Mouse (Mus musculus) midbrain, embryonic 15.5 days (tissue): ENCODE measurements at regions not wholly inside any gene's neighbourhood (a gene's known extent, or its start where the extent isn't known, plus 50 kb on each side); places are given as distances from the start of the nearest gene placed in this dataset.

Experiments
- ATAC-seq: fragments of 200-750 bp; cut with Nextera tagmentation; replicated peaks from 2 replicates; pipeline ENCODE4 v1.8.0; 2017; ENCODE audit warnings: moderate TSS enrichment
- H3K27ac ChIP-seq: fragments of 300-500 bp; sonication (generic); 2 replicates; pipeline ENCODE4 v1.5.1; 2015; ENCODE audit warnings: mild to moderate bottlenecking, inconsistent platforms
- H3K27me3 ChIP-seq: fragments of 300-500 bp; sonication (generic); replicated peaks from 2 replicates; pipeline ENCODE4 v1.6.1; 2015; ENCODE audit warnings: inconsistent platforms
- H3K36me3 ChIP-seq: fragments of 300-500 bp; sonication (generic); replicated peaks from 2 replicates; pipeline ENCODE4 v1.6.1; 2015; ENCODE audit warnings: inconsistent platforms
- H3K4me1 ChIP-seq: fragments of 300-500 bp; sonication (generic); 2 replicates; pipeline ENCODE4 v1.6.1; 2015; ENCODE audit warnings: inconsistent platforms
- H3K4me2 ChIP-seq: fragments of 300-500 bp; sonication (generic); 2 replicates; pipeline ENCODE4 v1.6.1; 2015; ENCODE audit warnings: inconsistent platforms, mild to moderate bottlenecking, moderate library complexity
- H3K4me3 ChIP-seq: fragments of 300-500 bp; sonication (generic); 2 replicates; pipeline ENCODE4 v1.5.1; 2015; ENCODE audit warnings: mild to moderate bottlenecking, inconsistent platforms
- H3K9ac ChIP-seq: fragments of 300-500 bp; sonication (generic); 2 replicates; pipeline ENCODE4 v1.6.1; 2015; ENCODE audit warnings: mild to moderate bottlenecking, inconsistent platforms
- H3K9me3 ChIP-seq: fragments of 300-500 bp; sonication (generic); 2 replicates; pipeline ENCODE4 v1.6.1; 2016; ENCODE audit warnings: inconsistent platforms
- WGBS: fragments of 180-500 bp; shearing (Covaris S2); methylation state at CpG from one replicate; pipeline ENCODE4 v1.1.7; 2015; ENCODE audit warnings: mixed read lengths; 5-methylcytosine and 5-hydroxymethylcytosine counted together

DNA sequence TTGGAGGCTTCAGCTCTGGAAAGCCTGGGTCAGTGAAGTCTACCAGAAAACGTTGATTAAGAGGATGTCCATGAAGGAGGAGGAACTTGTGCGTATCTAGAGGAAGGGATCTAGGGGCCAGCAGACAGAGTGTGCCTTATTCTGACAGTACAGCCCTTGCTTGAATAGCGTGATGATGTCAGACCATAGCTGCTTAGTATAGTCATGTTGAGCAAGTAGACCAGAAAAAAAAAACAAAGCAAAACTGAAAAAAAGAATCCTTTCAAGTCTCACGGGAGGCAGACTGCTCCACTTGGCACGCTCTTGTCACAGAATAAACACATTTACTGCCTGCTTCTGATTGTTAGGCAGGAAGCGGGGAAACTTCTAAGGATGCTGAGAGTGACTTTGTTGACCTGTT is 290.7 kb downstream of the Rngtt start:
- Histone ChIP-seq H3K4me2 (no peak overlapping the region), H3K9ac (no peak overlapping the region), H3K36me3 (no peaks in the 10 kb centered on the region), H3K4me1 (peaks cover 10% of the 10 kb centered on the region), H3K27ac (no peak overlapping the region), H3K27me3 (peaks cover 4% of the 10 kb centered on the region; the same call in 1 of the 2 replicates), H3K9me3 (no peaks in the 10 kb centered on the region), H3K4me3 (no peak overlapping the region)
- no peak for ATAC-seq
- 49% methylated on average over 6 of the region's 6 CpGs for WGBS

DNA sequence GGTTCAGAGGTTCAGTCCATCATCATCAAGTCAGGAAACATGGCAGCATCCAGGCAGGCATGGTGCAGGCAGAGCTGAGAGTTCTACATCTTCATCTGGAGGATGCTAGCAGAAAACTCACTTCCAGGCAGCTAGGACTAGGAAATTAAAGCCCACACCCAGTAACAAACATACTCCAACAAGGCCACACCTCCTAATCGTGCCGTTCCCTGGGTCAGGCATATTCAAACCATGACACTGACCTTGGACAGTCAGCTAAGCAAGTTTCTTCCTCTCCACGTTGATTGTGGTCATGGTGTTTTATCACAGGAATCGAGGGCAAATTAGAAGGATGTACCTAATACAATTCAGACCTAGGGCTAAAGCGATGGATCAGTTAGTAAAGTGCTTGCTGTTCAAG is 294.5 kb downstream of the Rngtt start:
- Histone ChIP-seq H3K9ac (no peak overlapping the region), H3K4me1 (peaks cover 10% of the 10 kb centered on the region), H3K36me3 (no peaks in the 10 kb centered on the region), H3K27me3 (no peaks in the 10 kb centered on the region), H3K9me3 (no peaks in the 10 kb centered on the region), H3K4me2 (no peak overlapping the region), H3K4me3 (no peak overlapping the region), H3K27ac (no peak overlapping the region)
- ATAC-seq: no peak
- 90% methylated on average over 5 of the region's 5 CpGs for WGBS

DNA sequence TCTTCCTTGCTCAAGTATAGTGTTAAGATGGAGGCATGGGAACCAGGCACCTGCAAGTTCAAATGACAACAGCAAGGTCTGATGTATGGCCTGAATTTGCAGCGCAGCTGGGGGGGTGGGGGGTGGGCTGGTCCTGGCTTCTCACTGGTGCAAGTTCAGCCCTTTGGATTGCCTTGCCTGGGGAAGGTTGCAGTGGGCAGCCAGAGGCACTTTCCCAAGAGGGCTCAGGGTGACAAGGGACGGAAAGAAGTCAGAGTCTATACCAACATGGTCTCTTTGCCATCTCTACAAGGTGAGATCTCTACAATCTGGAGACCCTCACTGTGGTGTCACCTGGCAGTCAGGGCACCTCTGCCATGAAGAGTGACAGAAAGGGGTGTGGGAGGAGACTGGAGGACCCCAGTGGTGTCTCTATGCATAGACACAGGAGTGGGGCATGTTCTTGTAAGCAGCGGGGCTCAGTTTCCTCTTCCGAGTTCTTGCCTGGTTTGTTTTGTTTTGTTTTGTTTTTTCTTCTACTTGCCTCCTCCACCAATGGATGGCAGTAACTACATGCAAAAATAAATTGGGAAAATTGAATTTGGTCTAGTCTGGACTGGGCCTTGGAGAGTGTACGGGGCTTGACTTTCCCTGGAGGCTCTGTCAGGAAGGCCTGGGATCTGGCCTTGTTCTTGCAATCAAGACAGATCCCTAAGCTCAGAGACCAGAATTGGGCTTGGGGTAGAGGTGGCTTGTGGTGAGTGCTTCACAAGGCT is 284.4 kb upstream of the Cnr1 start:
- Histone ChIP-seq H3K36me3 (no peaks in the 10 kb centered on the region), H3K9ac (no peak overlapping the region), H3K4me1 (0 out of 2 replicates have a peak, but pooled peaks cover 8% of the 10 kb centered on the region), H3K27ac (no peak overlapping the region; the same call in 1 of the 2 replicates), H3K27me3 (no peaks in the 10 kb centered on the region), H3K4me3 (no peak overlapping the region), H3K9me3 (no peaks in the 10 kb centered on the region), H3K4me2 (no peak overlapping the region)
- ATAC-seq: 0 out of 2 replicates have a peak, but pooled peaks have one; percentile 29
- WGBS: 86% methylated on average over 5 of the region's 5 CpGs

DNA sequence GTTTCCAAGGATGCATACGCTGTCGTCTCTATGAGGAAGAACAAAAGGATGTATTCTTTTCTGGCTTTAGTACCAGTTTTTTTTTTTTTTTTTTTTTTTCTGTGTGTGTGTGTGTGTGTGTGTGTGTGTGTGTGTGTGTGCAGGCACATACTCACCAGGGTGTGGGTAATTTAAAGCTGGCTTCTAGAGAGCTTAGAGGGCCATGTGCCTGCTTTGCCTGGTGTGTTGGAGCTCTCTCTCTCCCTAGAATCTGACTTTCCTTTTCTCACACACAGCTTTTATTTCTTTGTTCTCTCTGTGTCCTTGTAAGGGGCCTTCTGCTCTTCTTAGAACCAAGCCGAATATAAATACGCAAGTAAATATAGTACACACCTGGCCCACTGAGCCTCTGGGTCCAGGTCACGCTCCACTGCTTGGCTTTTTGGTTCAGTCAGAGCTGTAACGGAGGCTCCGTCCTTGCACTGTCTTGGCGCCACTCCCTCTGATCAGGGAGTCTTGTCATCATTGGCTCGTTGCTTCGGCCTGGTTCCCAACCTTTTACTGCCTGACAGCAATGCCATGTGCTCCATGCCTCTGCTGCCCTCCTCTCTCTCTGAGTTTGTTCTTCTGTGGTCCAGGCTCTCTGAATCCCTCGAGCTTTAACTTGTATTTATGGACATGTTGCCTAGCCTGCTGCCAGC is 283.7 kb upstream of the Cnr1 start:
- Histone ChIP-seq H3K9ac (no peak overlapping the region), H3K4me1 (0 out of 2 replicates have a peak, but pooled peaks cover 8% of the 10 kb centered on the region), H3K27me3 (no peaks in the 10 kb centered on the region), H3K4me3 (no peak overlapping the region), H3K36me3 (no peaks in the 10 kb centered on the region), H3K27ac (peak overlapping the region; percentile 45; the same call in 1 of the 2 replicates), H3K4me2 (no peak overlapping the region), H3K9me3 (no peaks in the 10 kb centered on the region)
- ATAC-seq: peak; percentile 70
- 56% methylated on average over 11 of the region's 11 CpGs for WGBS

DNA sequence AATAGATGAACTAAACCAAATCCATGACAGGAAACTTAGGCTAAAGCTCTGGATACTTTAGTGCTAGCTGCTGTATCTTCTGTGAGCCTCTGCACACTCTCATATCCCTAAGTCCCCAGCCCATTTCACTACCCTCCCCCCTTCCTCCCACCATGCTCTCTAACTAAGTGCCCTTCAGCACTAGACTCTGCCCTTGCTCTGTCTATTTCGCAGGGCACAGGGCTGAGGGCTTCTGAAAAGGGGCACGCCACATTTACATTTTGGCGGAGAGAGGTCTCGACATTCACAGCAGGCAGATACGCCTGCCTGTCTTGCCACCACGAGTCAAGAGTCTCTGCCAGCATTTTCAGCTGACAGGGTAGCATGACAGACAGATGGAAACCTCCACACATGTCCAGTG is 282.5 kb upstream of the Cnr1 start:
- Histone ChIP-seq H3K4me1 (0 out of 2 replicates have a peak, but pooled peaks cover 8% of the 10 kb centered on the region), H3K9me3 (no peaks in the 10 kb centered on the region), H3K36me3 (no peaks in the 10 kb centered on the region), H3K4me2 (no peak overlapping the region), H3K9ac (no peak overlapping the region), H3K27me3 (no peaks in the 10 kb centered on the region), H3K27ac (no peak overlapping the region), H3K4me3 (no peak overlapping the region)
- 35% methylated on average over 6 of the region's 6 CpGs for WGBS
- 0 out of 2 replicates have a peak, but pooled peaks have one; percentile 31 for ATAC-seq

DNA sequence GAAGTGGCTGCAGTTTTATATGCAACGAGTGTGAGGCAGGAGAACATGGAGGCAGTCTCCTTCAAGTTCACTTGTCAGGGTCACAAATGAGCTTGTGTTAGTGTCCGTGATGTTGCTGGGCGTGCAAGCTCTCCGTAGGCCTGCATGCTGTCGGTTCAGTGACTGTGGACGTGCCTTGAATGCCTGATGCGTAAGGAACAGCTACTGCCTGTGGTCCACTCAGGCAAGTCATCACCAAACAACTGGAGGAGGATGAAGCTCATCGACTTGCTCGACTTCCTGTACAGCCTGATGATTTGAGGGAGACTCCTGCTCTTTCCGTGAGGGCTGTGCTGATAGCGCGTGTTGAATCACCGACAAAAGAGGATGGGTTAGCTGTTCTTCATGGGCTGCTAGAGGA is 281.9 kb upstream of the Cnr1 start:
- no peak overlapping the region for H3K27ac ChIP-seq
- no peak for ATAC-seq
- 0 out of 2 replicates have a peak, but pooled peaks cover 8% of the 10 kb centered on the region for H3K4me1 ChIP-seq

DNA sequence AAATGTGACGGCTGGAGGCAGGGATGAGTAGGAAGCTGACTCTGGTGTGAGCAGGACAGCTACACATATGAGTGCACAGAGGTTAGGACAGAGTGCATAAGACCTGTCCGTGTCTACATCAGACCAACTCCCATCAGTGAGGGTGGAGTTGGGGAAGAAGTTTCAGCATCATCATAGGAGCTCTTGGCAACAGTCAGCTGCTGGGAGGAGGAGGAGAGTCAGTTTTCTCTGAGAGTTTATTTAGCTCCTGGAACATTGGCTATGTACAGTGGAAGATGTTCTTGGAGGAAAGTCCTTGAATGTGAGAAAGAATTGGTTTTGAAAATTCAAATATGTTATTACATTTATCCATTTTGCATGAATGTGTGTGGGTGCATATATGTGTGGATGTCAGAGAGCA is 279.2 kb upstream of the Cnr1 start:
- 84% methylated on average over 2 of the region's 2 CpGs for WGBS
- no peak for ATAC-seq
- no peak overlapping the region for H3K4me2 ChIP-seq
- no peaks in the 10 kb centered on the region for H3K36me3 ChIP-seq
- H3K4me3 ChIP-seq: no peak overlapping the region
- H3K27ac ChIP-seq: no peak overlapping the region
- no peak overlapping the region for H3K9ac ChIP-seq
- no peaks in the 10 kb centered on the region for H3K27me3 ChIP-seq
- 0 out of 2 replicates have a peak, but pooled peaks cover 8% of the 10 kb centered on the region for H3K4me1 ChIP-seq
- no peaks in the 10 kb centered on the region for H3K9me3 ChIP-seq

More for the DNA sequence above, 281.9 kb upstream of the Cnr1 start:
- H3K36me3 ChIP-seq: no peaks in the 10 kb centered on the region
- no peak overlapping the region for H3K9ac ChIP-seq
- no peak overlapping the region for H3K4me2 ChIP-seq
- 78% methylated on average over 13 of the region's 13 CpGs for WGBS
- no peaks in the 10 kb centered on the region for H3K27me3 ChIP-seq
- H3K9me3 ChIP-seq: no peaks in the 10 kb centered on the region
- H3K4me3 ChIP-seq: no peak overlapping the region

DNA sequence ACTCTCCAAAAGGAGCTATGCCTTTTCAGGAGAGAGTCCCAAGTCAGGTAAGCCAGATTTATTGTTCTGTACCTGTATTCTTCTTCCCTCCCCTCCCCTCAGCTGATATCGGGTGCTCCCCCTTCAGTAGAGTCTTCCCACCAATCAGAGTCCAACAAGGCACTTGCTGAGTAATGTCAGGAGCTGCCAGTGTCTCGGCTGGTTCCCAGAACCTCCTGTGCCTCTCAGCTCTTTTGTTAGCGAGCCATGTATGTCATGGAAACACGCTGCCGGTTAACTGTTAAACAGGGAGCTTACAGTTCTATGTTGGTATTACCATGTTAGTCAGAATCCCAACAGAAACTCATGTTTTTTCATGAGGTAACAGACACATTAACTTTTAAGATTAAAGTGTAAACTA is 273.1 kb upstream of the Cnr1 start:
- no peaks in the 10 kb centered on the region for H3K9me3 ChIP-seq
- H3K4me2 ChIP-seq: no peak overlapping the region
- H3K4me3 ChIP-seq: no peak overlapping the region
- no peaks in the 10 kb centered on the region for H3K36me3 ChIP-seq
- 84% methylated on average over 5 of the region's 5 CpGs for WGBS
- no peaks in the 10 kb centered on the region for H3K27me3 ChIP-seq
- H3K4me1 ChIP-seq: no peaks in the 10 kb centered on the region
- H3K9ac ChIP-seq: no peak overlapping the region
- no peak overlapping the region for H3K27ac ChIP-seq
- no peak for ATAC-seq

DNA sequence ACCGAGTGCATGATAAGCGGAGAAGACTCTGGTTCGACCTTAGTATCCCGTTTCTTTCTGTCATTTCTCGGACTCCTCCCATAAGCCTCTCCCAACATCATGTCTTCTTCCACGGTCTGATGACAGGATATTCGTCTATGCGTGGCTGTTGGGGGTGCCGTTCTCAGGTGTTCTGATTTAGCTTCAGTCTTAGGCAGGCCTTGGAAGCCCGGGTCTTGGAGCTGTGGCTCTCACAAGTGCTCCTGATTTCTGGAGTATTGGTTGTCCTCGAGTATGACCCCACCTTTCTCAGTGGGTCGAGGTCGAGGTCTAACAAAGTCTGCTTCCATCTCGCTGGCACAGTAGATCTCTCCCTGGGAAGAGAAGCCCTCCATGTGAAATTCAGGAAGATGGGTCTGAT is 264.6 kb upstream of the Cnr1 start:
- no peak overlapping the region for H3K9ac ChIP-seq
- H3K27me3 ChIP-seq: no peaks in the 10 kb centered on the region
- peaks cover 18% of the 10 kb centered on the region for H3K4me1 ChIP-seq
- 92% methylated on average over 14 of the region's 14 CpGs for WGBS
- H3K4me3 ChIP-seq: no peak overlapping the region
- H3K4me2 ChIP-seq: no peak overlapping the region
- H3K36me3 ChIP-seq: no peaks in the 10 kb centered on the region
- H3K9me3 ChIP-seq: no peaks in the 10 kb centered on the region
- H3K27ac ChIP-seq: no peak overlapping the region
- ATAC-seq: no peak

DNA sequence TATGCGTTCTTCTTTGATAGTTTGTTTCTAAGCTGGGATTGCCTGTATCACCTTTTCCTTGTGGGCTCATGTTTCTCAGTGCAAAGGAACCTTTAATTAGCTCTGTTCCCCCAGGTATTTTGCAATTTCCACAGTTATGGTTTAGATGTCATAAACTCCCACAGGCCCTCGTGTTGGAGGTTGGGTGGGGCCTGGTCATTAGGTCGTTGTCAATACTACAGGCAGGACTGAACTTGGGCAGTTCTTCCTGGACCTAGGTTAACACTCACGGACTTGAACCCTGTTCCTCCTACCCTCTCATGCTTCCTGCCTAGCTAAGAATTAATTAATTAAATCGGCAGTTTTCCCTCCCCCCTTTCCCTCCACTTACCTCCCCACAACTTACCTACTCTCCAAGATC is 263.8 kb upstream of the Cnr1 start:
- ATAC-seq: no peak
- Histone ChIP-seq H3K4me2 (no peak overlapping the region), H3K4me3 (no peak overlapping the region), H3K9ac (no peak overlapping the region), H3K27ac (no peak overlapping the region), H3K27me3 (no peaks in the 10 kb centered on the region), H3K36me3 (no peaks in the 10 kb centered on the region), H3K4me1 (peaks cover 18% of the 10 kb centered on the region), H3K9me3 (no peaks in the 10 kb centered on the region)
- 83% methylated on average over 5 of the region's 5 CpGs for WGBS

DNA sequence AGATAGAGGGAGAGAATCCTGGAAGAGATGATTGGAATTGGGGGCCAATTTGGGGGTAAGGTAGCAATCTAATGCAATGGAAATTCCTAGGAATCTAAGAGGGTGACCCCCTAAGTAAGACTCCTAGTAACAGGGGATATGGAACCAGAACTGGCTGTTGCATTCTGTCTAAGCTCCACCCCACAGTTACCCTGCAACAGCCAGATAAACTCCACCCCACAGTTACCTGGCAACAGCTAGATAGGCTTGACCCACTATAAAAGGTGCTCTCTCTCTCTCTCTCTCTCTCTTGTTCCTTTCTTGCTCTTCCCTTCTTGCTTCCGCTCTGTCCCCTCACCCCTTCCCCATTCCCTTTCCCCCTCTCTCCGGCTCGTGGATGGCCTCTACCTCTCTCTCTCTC is 262.5 kb upstream of the Cnr1 start:
- ATAC-seq: no peak
- H3K9me3 ChIP-seq: no peaks in the 10 kb centered on the region

DNA sequence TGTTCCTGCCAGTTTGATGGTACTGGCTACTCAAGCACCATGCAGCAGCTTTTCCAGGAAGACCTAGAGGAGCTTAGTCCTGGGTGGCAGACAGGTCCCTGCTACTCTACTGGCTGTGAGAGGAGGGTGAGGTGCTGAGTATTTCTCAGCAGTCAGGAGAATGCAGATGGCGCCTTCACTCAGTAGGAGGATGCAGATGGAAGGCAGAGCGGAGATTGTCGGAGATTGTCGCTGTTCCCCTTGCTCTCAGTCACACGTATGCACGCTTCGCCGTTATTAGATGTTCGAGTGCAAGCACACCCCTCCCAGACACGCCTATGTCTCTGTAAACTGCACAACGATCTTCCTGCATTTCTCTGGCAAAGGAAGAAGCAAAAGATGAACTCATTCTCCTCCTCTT is 261.4 kb upstream of the Cnr1 start:
- H3K27me3 ChIP-seq: no peaks in the 10 kb centered on the region
- ATAC-seq: no peak
- H3K27ac ChIP-seq: no peak overlapping the region
- no peak overlapping the region for H3K4me2 ChIP-seq
- no peak overlapping the region for H3K9ac ChIP-seq
- H3K4me3 ChIP-seq: no peak overlapping the region
- no peaks in the 10 kb centered on the region for H3K36me3 ChIP-seq
- peaks cover 18% of the 10 kb centered on the region for H3K4me1 ChIP-seq
- H3K9me3 ChIP-seq: no peaks in the 10 kb centered on the region
- WGBS: 77% methylated on average over 11 of the region's 11 CpGs

More for the DNA sequence above, 262.5 kb upstream of the Cnr1 start:
- H3K9ac ChIP-seq: no peak overlapping the region
- no peaks in the 10 kb centered on the region for H3K36me3 ChIP-seq
- peaks cover 18% of the 10 kb centered on the region for H3K4me1 ChIP-seq
- WGBS: 87% methylated on average over 3 of the region's 3 CpGs
- no peaks in the 10 kb centered on the region for H3K27me3 ChIP-seq
- H3K4me2 ChIP-seq: no peak overlapping the region
- H3K27ac ChIP-seq: no peak overlapping the region
- no peak overlapping the region for H3K4me3 ChIP-seq
